Mouse (Mus musculus) forebrain, embryonic 11.5 days (tissue): ENCODE data around the gene Smad3. TPM values are rescaled to one million over a fixed set of nuclear protein-coding genes. Genes with fewer than 3 reads are reported as not detected.

Source experiments
- ATAC-seq: fragments of 200-750 bp; cut with Nextera tagmentation; replicated peaks from 2 replicates; pipeline ENCODE4 v1.8.0; 2017; ENCODE audit warnings: moderate TSS enrichment; ENCODE audit not compliant: low FRiP score
- DNase-seq: peaks from one replicate; pipeline ENCODE4 v3.0.0-alpha.2; 2017; ENCODE audit warnings: low spot score
- H3K27ac ChIP-seq: fragments of 300-500 bp; sonication (generic); 2 replicates; pipeline ENCODE4 v1.5.1; 2014; ENCODE audit warnings: low read depth, low read length
- H3K27me3 ChIP-seq: fragments of 300-500 bp; sonication (generic); 2 replicates; pipeline ENCODE4 v1.6.1; 2014; ENCODE audit warnings: mild to moderate bottlenecking, low read length, mixed read lengths; ENCODE audit not compliant: control insufficient read depth, insufficient read depth
- H3K36me3 ChIP-seq: fragments of 300-500 bp; sonication (generic); 2 replicates; pipeline ENCODE4 v1.6.1; 2014; ENCODE audit warnings: mild to moderate bottlenecking, low read length, moderate library complexity, mixed read lengths; ENCODE audit not compliant: control insufficient read depth, insufficient read depth
- H3K4me1 ChIP-seq: fragments of 300-500 bp; sonication (generic); replicated peaks from 2 replicates; pipeline ENCODE4 v1.6.1; 2014; ENCODE audit warnings: low read length, mixed read lengths; ENCODE audit not compliant: control insufficient read depth, insufficient read depth
- H3K4me2 ChIP-seq: fragments of 300-500 bp; sonication (generic); 2 replicates; pipeline ENCODE4 v1.6.1; 2014; ENCODE audit warnings: low read depth, mild to moderate bottlenecking, low read length, moderate library complexity, mixed read lengths; ENCODE audit not compliant: severe bottlenecking
- H3K4me3 ChIP-seq: fragments of 300-500 bp; sonication (generic); 2 replicates; pipeline ENCODE4 v1.5.1; 2014; ENCODE audit warnings: low read depth, low read length
- H3K9ac ChIP-seq: fragments of 300-500 bp; sonication (generic); 2 replicates; pipeline ENCODE4 v1.6.1; 2014; ENCODE audit warnings: low read length
- H3K9me3 ChIP-seq: fragments of 300-500 bp; sonication (generic); 2 replicates; pipeline ENCODE4 v1.6.1; 2016; ENCODE audit warnings: low read length, mixed read lengths; ENCODE audit not compliant: control insufficient read depth
- WGBS: fragments of 180-500 bp; shearing (Covaris S2); extraction: QIAGEN DNeasy Blood & Tissue Kit; methylation state at CpG from one replicate; pipeline ENCODE4 v1.1.7; 2014; 5-methylcytosine and 5-hydroxymethylcytosine counted together
- polyA plus RNA-seq: library from polyadenylated mRNA; unstranded; fragments of >200 nt; fragmentation: Nextera tagmentation; extraction: Ambion mirVana; gene quantifications from 2 replicates; pipeline ENCODE4 v1.2.1, GENCODE M21; 2014

Smad3 gene
- polyA plus RNA-seq, 1 experiment from 2014 or later, result 17.9 TPM

GRCm38 (mm10) chr9:63791275-63791674, 33.5 kb upstream of the Smad3 start:
- Histone ChIP-seq H3K9ac (no peak overlapping the region), H3K4me3 (no peak overlapping the region), H3K4me2 (no peak overlapping the region), H3K27ac (no peak overlapping the region), H3K4me1 (peaks cover 2% of the 10 kb centered on the region; the same call in 1 of the 2 replicates), H3K36me3 (no peaks in the 10 kb centered on the region), H3K27me3 (no peaks in the 10 kb centered on the region), H3K9me3 (no peaks in the 10 kb centered on the region)
- DNase-seq (no peak), ATAC-seq (no peak)
- WGBS, result 49% methylated on average over 6 of the region's 6 CpGs

GRCm38 (mm10) chr9:63790222-63790621, 32.4 kb upstream of the Smad3 start:
- Histone ChIP-seq H3K4me3 (no peak overlapping the region), H3K9me3 (no peaks in the 10 kb centered on the region), H3K27ac (no peak overlapping the region), H3K4me1 (peaks cover 6% of the 10 kb centered on the region; the same call in 1 of the 2 replicates), H3K36me3 (no peaks in the 10 kb centered on the region), H3K4me2 (no peak overlapping the region), H3K27me3 (no peaks in the 10 kb centered on the region), H3K9ac (no peak overlapping the region)
- DNase-seq, result no peak
- ATAC-seq, result no peak
- WGBS, result 83% methylated on average over 4 of the region's 4 CpGs

GRCm38 (mm10) chr9:63789386-63789785, 31.6 kb upstream of the Smad3 start:
- H3K4me1 ChIP-seq, result peaks cover 6% of the 10 kb centered on the region; the same call in 1 of the 2 replicates

DNA sequence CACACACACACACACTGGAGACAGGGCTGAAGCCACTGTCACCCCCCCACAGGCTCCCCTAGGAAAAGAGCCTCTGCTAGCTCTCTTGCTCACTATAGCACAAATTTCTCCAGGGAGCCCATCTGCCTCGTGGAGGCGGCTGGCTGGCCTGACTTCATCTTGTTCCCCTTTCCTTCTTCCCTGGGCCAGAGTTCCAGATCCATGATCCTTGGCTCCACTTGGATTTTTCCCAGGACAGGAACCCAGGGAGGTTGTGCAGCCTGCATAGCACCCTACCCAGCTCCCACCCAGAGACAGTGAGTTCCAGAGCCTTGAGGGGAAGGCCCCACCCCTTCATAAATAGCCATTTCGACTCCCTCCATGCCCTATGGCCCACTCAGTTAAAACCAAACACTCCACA, 29.8 kb upstream of the Smad3 start:
- Histone ChIP-seq H3K36me3 (no peaks in the 10 kb centered on the region), H3K9ac (no peak overlapping the region), H3K4me1 (peaks cover 9% of the 10 kb centered on the region; the same call in 1 of the 2 replicates), H3K4me2 (no peak overlapping the region), H3K27me3 (no peaks in the 10 kb centered on the region), H3K27ac (no peak overlapping the region), H3K9me3 (no peaks in the 10 kb centered on the region), H3K4me3 (no peak overlapping the region)
- no peak for DNase-seq
- no peak for ATAC-seq
- WGBS, result 50% methylated on average over 3 of the region's 3 CpGs

More at GRCm38 (mm10) chr9:63789386-63789785, 31.6 kb upstream of the Smad3 start:
- no peak overlapping the region for H3K4me3 ChIP-seq
- no peaks in the 10 kb centered on the region for H3K9me3 ChIP-seq
- ATAC-seq (no peak), DNase-seq (no peak)
- no peak overlapping the region for H3K9ac ChIP-seq
- no peak overlapping the region for H3K4me2 ChIP-seq
- no peak overlapping the region for H3K27ac ChIP-seq
- no peaks in the 10 kb centered on the region for H3K27me3 ChIP-seq
- H3K36me3 ChIP-seq, result no peaks in the 10 kb centered on the region
- 85% methylated on average over 7 of the region's 7 CpGs for WGBS

DNA sequence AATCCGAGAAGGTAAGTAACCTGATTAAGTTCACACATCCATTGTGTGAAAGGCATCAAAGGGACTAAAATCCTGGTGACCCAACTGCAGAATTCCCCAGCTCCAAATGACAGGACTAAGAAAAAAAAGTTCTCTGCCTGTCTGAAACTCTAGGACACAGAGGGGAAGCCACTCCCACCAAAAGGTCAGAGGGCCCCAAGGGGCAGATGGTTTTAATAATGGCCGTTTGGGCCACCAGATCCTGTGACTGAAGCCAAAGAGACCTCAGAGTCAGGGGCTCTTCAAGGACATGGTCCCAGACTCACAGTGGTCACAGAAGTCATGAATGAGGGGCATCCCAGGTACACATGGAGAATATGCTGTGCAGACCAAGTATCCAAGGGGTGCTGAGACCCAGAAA, 29.3 kb upstream of the Smad3 start:
- DNase-seq (no peak), ATAC-seq (no peak)
- H3K4me3 ChIP-seq, result no peak overlapping the region
- H3K36me3 ChIP-seq, result no peaks in the 10 kb centered on the region
- no peak overlapping the region for H3K4me2 ChIP-seq
- no peak overlapping the region for H3K27ac ChIP-seq
- H3K9ac ChIP-seq, result no peak overlapping the region
- H3K9me3 ChIP-seq, result no peaks in the 10 kb centered on the region
- H3K4me1 ChIP-seq, result peaks cover 9% of the 10 kb centered on the region; the same call in 1 of the 2 replicates
- WGBS, result 12% methylated on average over 2 of the region's 2 CpGs
- H3K27me3 ChIP-seq, result no peaks in the 10 kb centered on the region

DNA sequence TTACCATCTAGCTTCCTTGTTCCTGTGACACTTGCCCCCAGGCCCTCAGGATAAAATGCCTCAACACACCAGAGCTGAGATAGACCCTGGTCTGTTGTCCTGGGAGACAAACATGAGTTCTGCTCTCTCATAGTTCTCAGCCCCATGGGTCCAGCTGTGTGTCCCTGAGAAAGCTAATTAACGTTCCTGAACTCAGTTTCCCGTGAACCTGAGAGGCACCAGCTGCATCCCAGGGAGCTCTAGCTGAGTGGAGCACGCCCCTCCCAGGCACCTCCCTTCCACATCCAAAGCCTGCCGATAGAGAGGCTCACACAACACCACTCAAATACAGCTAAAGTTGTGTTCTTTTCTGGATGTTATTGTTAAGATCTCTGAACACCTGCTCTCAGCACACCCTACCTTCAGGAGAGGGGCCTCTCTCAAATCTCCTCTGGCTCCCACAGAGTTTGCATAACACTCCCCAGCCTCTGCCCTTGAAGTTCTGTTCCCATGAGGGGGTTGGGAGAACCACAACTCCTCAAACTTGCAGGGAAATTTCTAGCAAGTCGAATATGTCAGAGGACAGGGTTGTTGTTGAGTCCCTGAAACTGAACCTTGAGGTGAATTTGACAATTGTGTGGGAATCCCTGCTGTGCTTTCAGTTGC, 28.4 kb upstream of the Smad3 start:
- H3K4me3 ChIP-seq, result no peak overlapping the region
- DNase-seq, result no peak
- H3K27me3 ChIP-seq, result no peaks in the 10 kb centered on the region
- no peaks in the 10 kb centered on the region for H3K36me3 ChIP-seq
- WGBS, result 14% methylated on average over 5 of the region's 5 CpGs
- H3K27ac ChIP-seq, result no peak overlapping the region
- no peaks in the 10 kb centered on the region for H3K9me3 ChIP-seq
- no peak overlapping the region for H3K9ac ChIP-seq
- no peak for ATAC-seq
- H3K4me2 ChIP-seq, result no peak overlapping the region
- peaks cover 9% of the 10 kb centered on the region; the same call in 1 of the 2 replicates for H3K4me1 ChIP-seq

DNA sequence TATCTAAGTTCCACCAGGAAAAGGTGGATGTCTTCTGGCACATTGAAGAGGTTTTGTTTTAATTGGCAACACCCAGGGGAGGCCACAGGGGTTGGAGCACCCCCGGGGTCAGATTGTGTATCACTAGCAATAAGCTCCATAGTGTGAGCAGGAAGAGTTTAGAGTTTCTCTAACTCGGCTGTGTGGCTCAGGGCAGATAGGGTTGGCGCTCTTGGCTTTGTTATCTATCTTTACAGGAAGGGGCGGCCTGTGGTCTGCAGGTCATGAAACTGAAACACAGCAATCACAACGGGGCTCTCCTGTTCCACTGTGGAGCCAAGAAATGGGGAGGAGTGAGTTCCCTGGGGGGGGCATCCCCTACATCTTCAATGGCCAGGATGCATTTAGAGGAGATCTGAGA, 27.7 kb upstream of the Smad3 start:
- no peaks in the 10 kb centered on the region for H3K36me3 ChIP-seq

GRCm38 (mm10) chr9:63784597-63784996, 26.8 kb upstream of the Smad3 start:
- no peaks in the 10 kb centered on the region for H3K27me3 ChIP-seq
- H3K4me2 ChIP-seq, result no peak overlapping the region
- H3K9ac ChIP-seq, result no peak overlapping the region
- H3K27ac ChIP-seq, result no peak overlapping the region
- no peaks in the 10 kb centered on the region for H3K9me3 ChIP-seq
- H3K4me1 ChIP-seq, result peaks cover 9% of the 10 kb centered on the region; the same call in 1 of the 2 replicates
- no peak overlapping the region for H3K4me3 ChIP-seq
- ATAC-seq (no peak), DNase-seq (no peak)
- no peaks in the 10 kb centered on the region for H3K36me3 ChIP-seq
- 92% methylated on average over 3 of the region's 3 CpGs for WGBS

More for the DNA sequence above, 27.7 kb upstream of the Smad3 start:
- no peak for DNase-seq
- no peaks in the 10 kb centered on the region for H3K9me3 ChIP-seq
- no peak for ATAC-seq
- WGBS, result 68% methylated on average over 5 of the region's 5 CpGs
- H3K4me1 ChIP-seq, result peaks cover 9% of the 10 kb centered on the region; the same call in 1 of the 2 replicates
- no peak overlapping the region for H3K27ac ChIP-seq
- H3K27me3 ChIP-seq, result no peaks in the 10 kb centered on the region
- H3K4me2 ChIP-seq, result no peak overlapping the region
- no peak overlapping the region for H3K4me3 ChIP-seq
- no peak overlapping the region for H3K9ac ChIP-seq

GRCm38 (mm10) chr9:63782744-63783143, 24.9 kb upstream of the Smad3 start:
- no peaks in the 10 kb centered on the region for H3K27me3 ChIP-seq
- no peak overlapping the region for H3K9ac ChIP-seq
- DNase-seq, result no peak
- no peak overlapping the region for H3K4me3 ChIP-seq
- H3K36me3 ChIP-seq, result no peaks in the 10 kb centered on the region
- H3K9me3 ChIP-seq, result no peaks in the 10 kb centered on the region
- ATAC-seq, result no peak
- H3K4me1 ChIP-seq, result peaks cover 9% of the 10 kb centered on the region; the same call in 1 of the 2 replicates
- H3K4me2 ChIP-seq, result no peak overlapping the region
- 49% methylated on average over 4 of the region's 4 CpGs for WGBS
- no peak overlapping the region for H3K27ac ChIP-seq
